Mouse (Mus musculus) liver, adult 2 months (tissue): ENCODE results near the gene Ehmt2.
"Not testable (repeated sequence)": the region's sequence is repeated elsewhere in the genome, so short reads cannot be mapped to it uniquely, and the experiment has no call there.

Experiments used
- CTCF ChIP-seq: fragments of 200-500 bp; IDR thresholded peaks from 2 replicates; pipeline ENCODE4 v1.5.1; 2011; ENCODE audit warnings: low read depth, low read length, control low read depth
- POLR2A ChIP-seq: fragments of 200-500 bp; IDR thresholded peaks from 2 replicates; pipeline ENCODE4 v1.6.1; 2011; ENCODE audit warnings: low read length, control low read depth; ENCODE audit not compliant: insufficient read depth; ENCODE audit errors: extremely low read depth

- TF ChIP-seq CTCF, POLR2A: not testable (repeated sequence)
These were observed 50.7 kb downstream of the Ehmt2 start for GRCm38 (mm10) chr17:34948721-34949552.
